Mouse (Mus musculus): Measurements from ENCODE around the gene Cherp. TPM values are rescaled to one million over a fixed set of nuclear protein-coding genes. Genes with fewer than 3 reads are reported as not detected.

Cherp gene
- polyA plus RNA-seq (2011; ENCODE audit: insufficient read depth, insufficient read length, low read depth, missing spikeins): 106 TPM in 2 replicates

- peak within 1 kb of the TSS; percentile 72 for H3K27ac ChIP-seq (ENCODE audit: insufficient read depth, low read length)
- peaks cover 5% of the 10 kb centered on the region; the same call in 1 of the 2 replicates for H3K9me3 ChIP-seq (replicated peaks; ENCODE audit: control insufficient read depth, insufficient read depth, low read length, poor library complexity, severe bottlenecking)
- no peaks in the 10 kb centered on the region for H3K4me1 ChIP-seq (ENCODE audit: control insufficient read depth, insufficient read depth, low read length)
- H3K4me3 ChIP-seq (ENCODE audit: low read depth, low read length): peak within 1 kb of the TSS; percentile 80
- TF ChIP-seq CTCF (IDR thresholded peaks at IDR 0.05; ENCODE audit: low read depth, low read length) (no peak), POLR2A (IDR thresholded peaks at IDR 0.05; ENCODE audit: insufficient read depth, low read length) (peak; percentile 74), EP300 (IDR thresholded peaks at IDR 0.05; ENCODE audit: insufficient read depth, low read depth, low read length) (0 out of 2 replicates have a peak, but pooled peaks have one; percentile 34)
- H3K36me3 ChIP-seq (ENCODE audit: control insufficient read depth, insufficient read depth, low read length, poor library complexity, severe bottlenecking): peaks cover 39% of the 10 kb centered on the region
- no peaks in the 10 kb centered on the region for H3K27me3 ChIP-seq (ENCODE audit: control insufficient read depth, insufficient read depth, low read length, poor library complexity, severe bottlenecking)
- peak within 1 kb of the TSS; percentile 84 for H3K9ac ChIP-seq (ENCODE audit: low read depth, poor library complexity, severe bottlenecking)
Measured at GRCm38 (mm10) chr8:72474826-72475546, at the start of gene Cherp. Cherp (minus strand) TSS chr8:72475226.

- H3K9ac ChIP-seq (ENCODE audit: low read depth, poor library complexity, severe bottlenecking): no peak overlapping the region
- no peaks in the 10 kb centered on the region; the same call in 1 of the 2 replicates for H3K9me3 ChIP-seq (replicated peaks; ENCODE audit: control insufficient read depth, insufficient read depth, low read length, poor library complexity, severe bottlenecking)
- no peak overlapping the region; the same call in 1 of the 2 replicates for H3K27ac ChIP-seq (ENCODE audit: insufficient read depth, low read length)
- no peak overlapping the region for H3K4me3 ChIP-seq (ENCODE audit: low read depth, low read length)
- no peaks in the 10 kb centered on the region for H3K36me3 ChIP-seq (ENCODE audit: control insufficient read depth, insufficient read depth, low read length, poor library complexity, severe bottlenecking)
- no peaks in the 10 kb centered on the region for H3K27me3 ChIP-seq (ENCODE audit: control insufficient read depth, insufficient read depth, low read length, poor library complexity, severe bottlenecking)
- TF ChIP-seq EP300 (IDR thresholded peaks at IDR 0.05; ENCODE audit: insufficient read depth, low read depth, low read length): no peak
- no peak for TF ChIP-seq POLR2A (IDR thresholded peaks at IDR 0.05; ENCODE audit: insufficient read depth, low read length)
- no peak for TF ChIP-seq CTCF (IDR thresholded peaks at IDR 0.05; ENCODE audit: low read depth, low read length)
- H3K4me1 ChIP-seq (ENCODE audit: control insufficient read depth, insufficient read depth, low read length): no peaks in the 10 kb centered on the region
Measured at GRCm38 (mm10) chr8:72521888-72522287, 46.9 kb upstream of the Cherp start.

GRCm38 (mm10) chr8:72517421-72517988 lies 42.5 kb upstream of the Cherp start:
- H3K27ac ChIP-seq (ENCODE audit: insufficient read depth, low read length): no peak overlapping the region
- TF ChIP-seq EP300 (IDR thresholded peaks at IDR 0.05; ENCODE audit: insufficient read depth, low read depth, low read length) (no peak), CTCF (IDR thresholded peaks at IDR 0.05; ENCODE audit: low read depth, low read length) (no peak), POLR2A (IDR thresholded peaks at IDR 0.05; ENCODE audit: insufficient read depth, low read length) (no peak)
- no peaks in the 10 kb centered on the region for H3K36me3 ChIP-seq (ENCODE audit: control insufficient read depth, insufficient read depth, low read length, poor library complexity, severe bottlenecking)
- H3K27me3 ChIP-seq (ENCODE audit: control insufficient read depth, insufficient read depth, low read length, poor library complexity, severe bottlenecking): no peaks in the 10 kb centered on the region
- no peaks in the 10 kb centered on the region for H3K4me1 ChIP-seq (ENCODE audit: control insufficient read depth, insufficient read depth, low read length)
- no peaks in the 10 kb centered on the region for H3K9me3 ChIP-seq (replicated peaks; ENCODE audit: control insufficient read depth, insufficient read depth, low read length, poor library complexity, severe bottlenecking)
- no peak overlapping the region for H3K4me3 ChIP-seq (ENCODE audit: low read depth, low read length)
- no peak overlapping the region for H3K9ac ChIP-seq (ENCODE audit: low read depth, poor library complexity, severe bottlenecking)

- TF ChIP-seq POLR2A (IDR thresholded peaks at IDR 0.05; ENCODE audit: insufficient read depth, low read length) (no peak), CTCF (IDR thresholded peaks at IDR 0.05; ENCODE audit: low read depth, low read length) (no peak), EP300 (IDR thresholded peaks at IDR 0.05; ENCODE audit: insufficient read depth, low read depth, low read length) (no peak)
- H3K9me3 ChIP-seq (replicated peaks; ENCODE audit: control insufficient read depth, insufficient read depth, low read length, poor library complexity, severe bottlenecking): no peaks in the 10 kb centered on the region
- no peak overlapping the region for H3K9ac ChIP-seq (ENCODE audit: low read depth, poor library complexity, severe bottlenecking)
- H3K36me3 ChIP-seq (ENCODE audit: control insufficient read depth, insufficient read depth, low read length, poor library complexity, severe bottlenecking): no peaks in the 10 kb centered on the region
- H3K27ac ChIP-seq (ENCODE audit: insufficient read depth, low read length): no peak overlapping the region
- H3K27me3 ChIP-seq (ENCODE audit: control insufficient read depth, insufficient read depth, low read length, poor library complexity, severe bottlenecking): no peaks in the 10 kb centered on the region
- H3K4me1 ChIP-seq (ENCODE audit: control insufficient read depth, insufficient read depth, low read length): no peaks in the 10 kb centered on the region
- no peak overlapping the region for H3K4me3 ChIP-seq (ENCODE audit: low read depth, low read length)
Measured at GRCm38 (mm10) chr8:72513158-72513557, 38.1 kb upstream of the Cherp start.

GRCm38 (mm10) chr8:72512648-72513047 lies 37.6 kb upstream of the Cherp start:
- Histone ChIP-seq H3K4me3 (ENCODE audit: low read depth, low read length) (no peak overlapping the region), H3K36me3 (ENCODE audit: control insufficient read depth, insufficient read depth, low read length, poor library complexity, severe bottlenecking) (no peaks in the 10 kb centered on the region), H3K9me3 (replicated peaks; ENCODE audit: control insufficient read depth, insufficient read depth, low read length, poor library complexity, severe bottlenecking) (no peaks in the 10 kb centered on the region), H3K27ac (ENCODE audit: insufficient read depth, low read length) (no peak overlapping the region), H3K9ac (ENCODE audit: low read depth, poor library complexity, severe bottlenecking) (no peak overlapping the region), H3K4me1 (ENCODE audit: control insufficient read depth, insufficient read depth, low read length) (no peaks in the 10 kb centered on the region), H3K27me3 (ENCODE audit: control insufficient read depth, insufficient read depth, low read length, poor library complexity, severe bottlenecking) (no peaks in the 10 kb centered on the region)
- TF ChIP-seq CTCF (IDR thresholded peaks at IDR 0.05; ENCODE audit: low read depth, low read length): no peak
- TF ChIP-seq EP300 (IDR thresholded peaks at IDR 0.05; ENCODE audit: insufficient read depth, low read depth, low read length): no peak
- no peak for TF ChIP-seq POLR2A (IDR thresholded peaks at IDR 0.05; ENCODE audit: insufficient read depth, low read length)

GRCm38 (mm10) chr8:72507505-72507904 lies 32.5 kb upstream of the Cherp start:
- H3K27me3 ChIP-seq (ENCODE audit: control insufficient read depth, insufficient read depth, low read length, poor library complexity, severe bottlenecking): no peaks in the 10 kb centered on the region
- no peaks in the 10 kb centered on the region for H3K4me1 ChIP-seq (ENCODE audit: control insufficient read depth, insufficient read depth, low read length)
- no peak overlapping the region for H3K9ac ChIP-seq (ENCODE audit: low read depth, poor library complexity, severe bottlenecking)
- TF ChIP-seq POLR2A (IDR thresholded peaks at IDR 0.05; ENCODE audit: insufficient read depth, low read length) (no peak), CTCF (IDR thresholded peaks at IDR 0.05; ENCODE audit: low read depth, low read length) (no peak), EP300 (IDR thresholded peaks at IDR 0.05; ENCODE audit: insufficient read depth, low read depth, low read length) (no peak)
- no peak overlapping the region for H3K27ac ChIP-seq (ENCODE audit: insufficient read depth, low read length)
- no peaks in the 10 kb centered on the region for H3K9me3 ChIP-seq (replicated peaks; ENCODE audit: control insufficient read depth, insufficient read depth, low read length, poor library complexity, severe bottlenecking)
- no peak overlapping the region for H3K4me3 ChIP-seq (ENCODE audit: low read depth, low read length)
- peaks cover 8% of the 10 kb centered on the region for H3K36me3 ChIP-seq (ENCODE audit: control insufficient read depth, insufficient read depth, low read length, poor library complexity, severe bottlenecking)
